In the genomic region with DNA sequence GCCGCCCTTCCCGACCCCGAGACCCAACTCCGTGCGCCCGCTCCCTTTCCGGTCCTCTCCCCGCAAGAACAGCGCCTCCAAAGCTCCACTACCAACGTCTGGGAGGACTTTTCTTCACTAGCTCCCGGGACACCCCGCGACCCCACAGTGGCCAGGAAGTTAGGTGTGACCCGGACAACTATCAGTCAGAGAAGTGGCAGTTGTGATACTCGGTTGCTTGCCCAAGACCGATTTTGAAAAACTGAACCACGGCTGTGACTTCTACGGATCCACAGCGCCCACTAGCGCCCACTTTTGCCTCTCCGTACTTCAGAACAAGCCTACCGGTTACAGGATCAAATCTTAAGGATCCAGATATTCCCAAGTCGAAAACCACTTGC, we compare ENCODE assay signal across 8 mouse cellular contexts. TPM values are rescaled to one million over a fixed set of nuclear protein-coding genes. Genes with fewer than 3 reads are reported as not detected.
DNase-seq lines count a peak whose midpoint lies in the region; ATAC-seq lines count a peak whose summit lies in the region.

No protein-coding gene starts in this region.

- peak; percentile 89 to 97 for DNase-seq in adrenal gland, adult (ENCODE audit: inconsistent age in 2 of 2, low spot score in 1 of 2)
- peak; percentile 96 for DNase-seq in embryo, embryonic 10 days (ENCODE audit: low spot score)
- peak; percentile 94 for DNase-seq in gastrocnemius, postnatal 10 days
- DNase-seq in induced T-regulatory cell, adult 2 months (ENCODE audit: low read depth): peak; percentile 86
- peak; percentile 76 to 98 for DNase-seq in left cerebral cortex, adult 8-10 months (ENCODE audit: low spot score in 2 of 2)
- peak; percentile 92 for DNase-seq in right cerebral cortex, adult 18-20 months
- DNase-seq in urinary bladder, adult 2 months (ENCODE audit: low spot score): peak; percentile 79

- peak; percentile 73 for ATAC-seq in megakaryocyte, adult 5-6 weeks (ENCODE audit: poor library complexity, severe bottlenecking)

RNA-seq across cellular contexts. Expression of gene Efnb2, which starts 0.7 kb away (rescaled TPM):
- total RNA-seq in gastrocnemius, postnatal 10 days (2021): 10 to 100 TPM; 12.8 to 16.9 TPM
- total RNA-seq in left cerebral cortex, adult 8-10 months (2022): 10 to 100 TPM; 54.0 to 68.6 (median 62.9) TPM
- total RNA-seq in megakaryocyte, adult 5-6 weeks (2015): 0.52 and 0.78 TPM in 2 replicates
- total RNA-seq in megakaryocyte, adult 5-6 weeks (2017): 0.18 and 0.45 TPM in 2 replicates
- 27.6 and 30.5 TPM in 2 replicates for polyA plus RNA-seq in urinary bladder, adult 2 months (2012; rRNA removed)

RNA-seq across cellular contexts. Expression of gene Arglu1, which starts 28.6 kb away (rescaled TPM):
- total RNA-seq in gastrocnemius, postnatal 10 days (2021): 10 to 100 TPM; 33.5 to 46.7 TPM
- total RNA-seq in left cerebral cortex, adult 8-10 months (2022): 100 to 1,000 TPM in 1 of 4 experiments, 10 to 100 TPM in 3; 83.0 to 105 (median 89.5) TPM
- 55.8 and 64.7 TPM in 2 replicates for total RNA-seq in megakaryocyte, adult 5-6 weeks (2015)
- 78.2 and 80.9 TPM in 2 replicates for total RNA-seq in megakaryocyte, adult 5-6 weeks (2017)
- 107 and 133 TPM in 2 replicates for polyA plus RNA-seq in urinary bladder, adult 2 months (2012; rRNA removed)

Comparison
In these comparisons a context has a peak if more than half of its experiments do, and no peak if none do; other contexts are left out.
1. Peak in every context shown above with its lines: DNase-seq and ATAC-seq.
2. RNA of gene Efnb2, which starts 0.7 kb away (total RNA-seq): 54.0 to 68.6 TPM in left cerebral cortex, adult 8-10 months and 12.8 to 16.9 TPM in gastrocnemius, postnatal 10 days; 0.18 to 0.78 TPM in megakaryocyte, adult 5-6 weeks; every median in the first group is over 4 times any median in the second.